Mouse (Mus musculus) cerebellum, adult 2 months (tissue): ENCODE results near the gene Tyro3.

Experiments used
- CTCF ChIP-seq: fragments of 200-500 bp; IDR thresholded peaks from 2 replicates; pipeline ENCODE4 v1.5.1; 2011; ENCODE audit warnings: low read depth, mild to moderate bottlenecking, control low read depth, low read length, moderate library complexity, borderline replicate concordance; ENCODE audit not compliant: insufficient read depth
- POLR2A ChIP-seq: fragments of 200-500 bp; IDR thresholded peaks from 2 replicates; pipeline ENCODE4 v1.6.1; 2011; ENCODE audit warnings: low read length, control low read depth, borderline replicate concordance; ENCODE audit not compliant: insufficient read depth

DNA sequence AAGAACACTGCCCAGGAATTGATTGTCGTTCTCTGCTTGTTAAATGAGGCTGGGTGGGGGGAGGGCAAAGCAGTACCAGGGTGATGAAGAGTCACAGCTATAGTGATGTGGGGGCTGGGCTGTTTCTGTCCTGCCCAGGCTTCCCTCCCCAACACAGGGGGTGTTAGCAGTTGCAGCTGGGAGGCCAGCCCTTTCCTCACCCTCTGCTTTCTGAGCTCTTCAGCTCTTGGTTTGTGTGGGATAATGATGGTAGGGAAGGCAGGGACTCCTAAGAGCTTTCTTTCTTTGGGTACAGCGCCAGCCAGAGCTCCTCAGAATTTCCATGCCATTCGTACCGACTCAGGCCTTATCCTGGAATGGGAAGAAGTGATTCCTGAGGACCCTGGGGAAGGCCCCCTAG is 10.9 kb downstream of the Tyro3 start:
- no peak for TF ChIP-seq CTCF
- no peak for TF ChIP-seq POLR2A
